Mouse (Mus musculus) liver, adult 2 months (tissue): ENCODE results near the gene Psmd2.

Experiments
- CTCF ChIP-seq: fragments of 200-500 bp; IDR thresholded peaks from 2 replicates; pipeline ENCODE4 v1.5.1; 2011; ENCODE audit warnings: low read depth, low read length, control low read depth
- POLR2A ChIP-seq: fragments of 200-500 bp; IDR thresholded peaks from 2 replicates; pipeline ENCODE4 v1.6.1; 2011; ENCODE audit warnings: low read length, control low read depth; ENCODE audit not compliant: insufficient read depth; ENCODE audit errors: extremely low read depth

DNA sequence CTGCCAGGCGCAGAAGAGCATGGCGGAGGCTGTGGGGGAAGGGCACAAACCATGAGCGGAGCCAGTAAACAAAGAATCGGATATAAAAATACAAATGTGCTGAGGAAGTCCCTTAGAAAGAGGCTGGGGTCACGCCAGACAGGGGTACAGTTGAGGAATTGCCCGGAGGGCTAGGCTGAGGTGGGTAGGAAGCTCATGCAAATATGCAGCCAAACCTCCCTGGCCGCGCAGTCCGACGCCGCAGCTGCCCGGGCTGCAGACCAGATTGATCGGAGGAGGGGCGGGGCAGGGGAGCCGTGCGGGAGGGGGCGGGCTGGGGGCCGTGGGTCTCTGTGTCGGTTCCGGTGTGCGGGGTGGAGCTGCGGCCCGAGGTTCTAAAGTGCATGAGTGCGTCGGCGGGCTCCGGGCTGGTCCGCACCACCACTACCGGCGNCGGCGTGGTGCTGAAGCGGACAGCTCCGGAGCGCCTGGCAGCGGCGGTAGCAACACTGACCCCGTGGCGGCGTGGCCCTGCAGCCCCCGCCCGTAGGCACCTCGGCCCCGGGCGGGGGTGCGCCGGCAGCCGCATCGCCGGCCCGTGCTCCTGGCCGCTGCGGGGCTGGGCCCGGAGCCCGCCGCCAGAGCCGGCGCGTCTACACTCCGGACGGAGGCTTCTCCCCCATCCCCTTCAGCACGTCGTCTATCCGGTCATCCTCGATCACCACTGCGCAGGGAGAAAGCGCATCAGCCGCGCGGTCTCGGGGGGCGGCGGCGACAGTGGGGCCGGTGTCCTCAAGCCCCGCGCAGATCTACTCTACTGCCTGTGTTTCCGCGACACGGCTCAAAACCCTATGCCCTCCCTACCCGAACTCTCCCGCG is 31.7 kb upstream of the Psmd2 start:
- no peak for TF ChIP-seq CTCF
- no peak for TF ChIP-seq POLR2A
